Mouse (Mus musculus) heart, postnatal 0 days (tissue): Measurements from ENCODE around the gene Fbrsl1.

Source experiments
- CTCF ChIP-seq: IDR thresholded peaks from 2 replicates; pipeline ENCODE4 v1.5.1; 2016; ENCODE audit warnings: antibody characterized with exemption, control low read depth, low read depth
- EP300 ChIP-seq: IDR thresholded peaks from 2 replicates; pipeline ENCODE4 v1.6.1; 2016; ENCODE audit warnings: antibody characterized with exemption, low read depth

GRCm38 (mm10) chr5:110403931-110404330 lies 44.4 kb downstream of the Fbrsl1 start:
- TF ChIP-seq CTCF (no peak), EP300 (no peak)
